In the genomic region with DNA sequence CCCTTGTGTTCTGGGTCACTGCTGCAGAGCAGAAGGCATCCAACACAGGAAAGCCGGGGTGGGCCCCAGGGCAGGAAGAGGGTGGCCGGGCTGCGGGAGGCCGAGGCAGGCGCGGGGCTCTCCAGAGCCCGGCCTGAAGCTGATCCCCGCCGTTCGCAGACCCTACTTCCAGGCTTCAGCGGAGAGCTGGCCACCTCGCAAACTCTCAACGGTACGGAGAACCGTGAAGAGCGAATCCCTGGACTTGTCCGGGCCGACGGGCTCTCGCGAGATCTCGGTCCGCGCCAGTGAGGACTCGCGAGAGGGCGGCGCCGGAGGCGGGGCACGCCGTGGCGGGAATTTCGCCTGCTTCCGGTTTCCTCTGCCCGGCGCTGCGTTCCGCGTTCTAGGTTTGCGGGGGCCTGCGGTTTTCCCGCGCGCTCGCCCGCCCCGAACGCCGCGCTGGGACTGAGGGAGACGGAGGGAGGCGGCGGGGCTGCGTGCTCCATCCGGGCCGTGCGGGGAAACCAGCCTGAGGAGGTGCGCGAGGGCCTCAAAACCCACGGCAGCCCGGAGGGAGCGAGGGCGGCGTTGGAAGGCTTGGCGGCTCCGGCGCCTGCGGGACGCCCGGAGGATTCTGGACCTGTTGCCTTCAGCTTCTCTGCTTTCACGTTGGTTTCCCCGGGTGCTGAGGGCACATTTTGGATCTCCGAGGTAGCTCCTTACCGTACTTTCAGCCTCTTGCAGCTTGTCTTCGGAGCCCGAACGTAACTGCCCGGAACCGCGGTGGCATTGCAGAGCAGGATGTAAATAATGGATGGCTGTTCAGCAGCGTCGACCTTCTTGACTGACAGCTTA, we compare ENCODE assay signal across 8 mouse cellular contexts. TPM values are rescaled to one million over a fixed set of nuclear protein-coding genes. Genes with fewer than 3 reads are reported as not detected.
DNase-seq lines count a peak whose midpoint lies in the region; ATAC-seq lines count a peak whose summit lies in the region.

Gene Mms22l (plus strand): TSS at position 336 of the 837 bp plus-strand sequence.

- under 1% methylated on average over 75 of the region's 83 CpGs for WGBS in forebrain, embryonic 14.5 days
- 0% methylated on average over 79 of the region's 83 CpGs for WGBS in neural tube, embryonic 15.5 days

- H3K9ac ChIP-seq in forebrain, embryonic 14.5 days (ENCODE audit: low read length), result peak within 1 kb of the TSS; percentile 91
- peak within 1 kb of the TSS; percentile 92 for H3K9ac ChIP-seq in neural tube, embryonic 15.5 days (replicated peaks)

- H3K9me3 ChIP-seq in forebrain, embryonic 14.5 days (replicated peaks; ENCODE audit: control insufficient read depth, low read length), result no peaks in the 10 kb centered on the region
- H3K9me3 ChIP-seq in neural tube, embryonic 15.5 days (replicated peaks), result no peaks in the 10 kb centered on the region

- H3K4me1 ChIP-seq in forebrain, embryonic 14.5 days (ENCODE audit: control insufficient read depth, insufficient read depth, low read length), result peaks cover 5% of the 10 kb centered on the region
- H3K4me1 ChIP-seq in neural tube, embryonic 15.5 days, result peaks cover 11% of the 10 kb centered on the region

- H3K27ac ChIP-seq in forebrain, embryonic 14.5 days (ENCODE audit: low read depth, low read length), result peak within 1 kb of the TSS; percentile 94
- peak within 1 kb of the TSS; percentile 91 for H3K27ac ChIP-seq in neural tube, embryonic 15.5 days (replicated peaks)

- intact Hi-C loops in heart, postnatal 14 days (cut with DNase I), result loop anchor here (10.0 kb wide), 2 partner anchors 398 to 778 kb away; partner anchors contain the start of gene Ndufaf4

- H3K4me3 ChIP-seq in forebrain, embryonic 14.5 days (ENCODE audit: low read depth, low read length), result peak within 1 kb of the TSS; percentile 81
- H3K4me3 ChIP-seq in neural tube, embryonic 15.5 days (replicated peaks), result peak within 1 kb of the TSS; percentile 77

- H3K27me3 ChIP-seq in forebrain, embryonic 14.5 days (replicated peaks; ENCODE audit: control insufficient read depth, insufficient read depth, low read length), result no peaks in the 10 kb centered on the region
- no peaks in the 10 kb centered on the region for H3K27me3 ChIP-seq in neural tube, embryonic 15.5 days (replicated peaks)

- ATAC-seq in forebrain, embryonic 14.5 days, result peak; percentile 100
- ATAC-seq in neural tube, embryonic 15.5 days (ENCODE audit: low FRiP score), result peak; percentile 100

- H3K4me2 ChIP-seq in forebrain, embryonic 14.5 days (ENCODE audit: low read length), result peak within 1 kb of the TSS; percentile 74
- H3K4me2 ChIP-seq in neural tube, embryonic 15.5 days, result peak within 1 kb of the TSS; percentile 79

- peak; percentile 91 for DNase-seq in ES-CJ7 (ENCODE audit: low read depth, low spot score)
- DNase-seq in cerebellum, adult 11 months, result peak; percentile 85
- peak; percentile 97 for DNase-seq in forebrain, embryonic 14.5 days (ENCODE audit: low spot score)
- DNase-seq in heart, postnatal 14 days, result peak; percentile 96 to 97
- DNase-seq in layer of hippocampus, adult 11-12 months (ENCODE audit: low spot score), result peak; percentile 90
- peak; percentile 90 to 92 for DNase-seq in lung, adult 18-20 months
- DNase-seq in testis, postnatal 14 days (ENCODE audit: low spot score), result peak; percentile 95

- H3K36me3 ChIP-seq in forebrain, embryonic 14.5 days (ENCODE audit: control insufficient read depth, insufficient read depth, low read length), result peaks cover 8% of the 10 kb centered on the region; the same call in 1 of the 2 replicates
- no peaks in the 10 kb centered on the region for H3K36me3 ChIP-seq in neural tube, embryonic 15.5 days

RNA-seq across cellular contexts. Expression of gene Mms22l, which starts in this region (rescaled TPM):
- polyA plus RNA-seq in forebrain, embryonic 14.5 days (2014; fragmentation: Nextera tagmentation; extraction: Ambion mirVana), result 17.0 and 22.7 TPM in 2 replicates
- 1 to 10 TPM; 2.2 to 2.4 TPM for total RNA-seq in heart, postnatal 14 days (2021)
- 4.9 and 11.3 TPM in 2 replicates for polyA plus RNA-seq in neural tube, embryonic 15.5 days (2015; fragmentation: Nextera tagmentation; extraction: Ambion mirVana)

Comparison
In these comparisons a context has a peak if more than half of its experiments do, and no peak if none do; other contexts are left out.
1. Peak in every context shown above with its lines: DNase-seq, ATAC-seq, H3K4me3 ChIP-seq and H3K27ac ChIP-seq.